Mouse (Mus musculus): ENCODE data around the gene Myh7b. TPM values are rescaled to one million over a fixed set of nuclear protein-coding genes. Genes with fewer than 3 reads are reported as not detected.

Myh7b gene
- 0.25 TPM in 1 of 2 replicates, not detected in the other for polyA plus RNA-seq (2012; rRNA removed)

GRCm38 (mm10) chr2:155610978-155611377 lies at the start of gene Myh7b:
Myh7b (plus strand) TSS chr2:155611212.

GRCm38 (mm10) chr2:155592137-155592853 lies 18.7 kb upstream of the Myh7b start, which contains the start of gene Gss:
Gss (minus strand) TSS chr2:155592810.

Other genes with a start within 250 kb of the Myh7b start
- gene Trp53inp2, start 230.2 kb upstream of the Myh7b start, polyA plus RNA-seq (2012; rRNA removed): 277 and 301 TPM in 2 replicates
- 95.0 and 109 TPM in 2 replicates for gene Ncoa6, start 137.3 kb upstream of the Myh7b start, polyA plus RNA-seq (2012; rRNA removed)
- gene Acss2, start 93.3 kb upstream of the Myh7b start, polyA plus RNA-seq (2012; rRNA removed): 68.0 and 74.6 TPM in 2 replicates
- gene Ggt7, start 93.0 kb upstream of the Myh7b start, polyA plus RNA-seq (2012; rRNA removed): 10.9 and 15.6 TPM in 2 replicates
- gene Gss, start 18.4 kb upstream of the Myh7b start, polyA plus RNA-seq (2012; rRNA removed): 140 and 194 TPM in 2 replicates
- gene Trpc4ap, start 81.2 kb downstream of the Myh7b start, polyA plus RNA-seq (2012; rRNA removed): 168 and 189 TPM in 2 replicates
- 76.8 and 108 TPM in 2 replicates for gene Edem2, start 118.3 kb downstream of the Myh7b start, polyA plus RNA-seq (2012; rRNA removed)
- not detected in 2 replicates for gene Gm17581, start 124.7 kb downstream of the Myh7b start, polyA plus RNA-seq (2012; rRNA removed)
- 15.5 and 19.7 TPM in 2 replicates for gene Procr, start 139.9 kb downstream of the Myh7b start, polyA plus RNA-seq (2012; rRNA removed)
- 0.54 and 0.65 TPM in 2 replicates for gene Mmp24, start 164.1 kb downstream of the Myh7b start, polyA plus RNA-seq (2012; rRNA removed)
- gene BC029722, start 208.2 kb downstream of the Myh7b start, polyA plus RNA-seq (2012; rRNA removed): 34.8 and 40.6 TPM in 2 replicates
- 336 TPM in 2 replicates for gene Eif6, start 215.7 kb downstream of the Myh7b start, polyA plus RNA-seq (2012; rRNA removed)
- 7.2 and 7.6 TPM in 2 replicates for gene Fam83c, start 223.6 kb downstream of the Myh7b start, polyA plus RNA-seq (2012; rRNA removed)

Measured in colon, adult 2 months (tissue).